Mouse (Mus musculus): ENCODE measurements at regions not wholly inside any gene's neighbourhood (a gene's known extent, or its start where the extent isn't known, plus 50 kb on each side); places are given as distances from the start of the nearest gene placed in this dataset. TPM values are rescaled to one million over a fixed set of nuclear protein-coding genes. Genes with fewer than 3 reads are reported as not detected.
"Not testable (repeated sequence)": the region's sequence is repeated elsewhere in the genome, so short reads cannot be mapped to it uniquely, and the experiment has no call there.

DNA sequence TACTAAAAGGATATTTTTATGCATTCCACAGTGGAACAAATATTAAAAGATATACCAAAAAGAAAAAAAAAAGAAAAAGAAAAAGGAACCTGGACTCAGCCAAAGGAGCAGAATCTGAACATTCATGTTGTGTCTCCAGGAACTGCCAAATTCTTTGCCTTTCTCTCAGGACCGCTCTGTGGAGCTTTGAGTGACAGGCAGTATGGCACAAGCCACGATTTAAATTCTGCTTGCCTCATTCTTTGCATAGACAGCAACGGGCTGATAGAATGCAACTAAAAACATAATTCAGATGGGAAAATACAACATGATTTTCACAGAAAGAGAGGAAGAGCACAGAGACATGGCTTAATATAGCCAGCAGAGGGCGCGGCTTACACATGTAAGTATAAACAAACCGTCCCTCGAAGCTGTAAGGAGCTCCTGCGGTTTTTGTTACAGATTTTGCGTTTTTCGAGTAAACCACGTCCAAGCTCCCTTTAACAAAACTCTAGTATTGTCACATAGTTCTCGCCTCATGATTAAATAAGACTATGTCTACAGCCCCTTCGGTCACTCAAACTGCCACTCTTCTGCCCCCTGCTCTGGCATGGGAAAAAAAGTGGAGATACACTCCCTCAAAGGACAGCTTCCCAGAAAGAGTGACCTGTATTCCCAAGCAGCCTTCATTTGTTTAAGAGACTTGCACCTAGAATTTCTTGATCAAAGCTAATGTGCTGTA lies 216.5 kb upstream of the Arx start:
- H3K27me3 ChIP-seq: no peaks in the 10 kb centered on the region
- ATAC-seq (ENCODE audit: insufficient number of reproducible peaks, insufficient read depth, low FRiP score, low TSS enrichment, low read depth): no peak
- peak overlapping the region; percentile 45 for H3K4me2 ChIP-seq
- H3K36me3 ChIP-seq: no peaks in the 10 kb centered on the region
- no peak overlapping the region for H3K27ac ChIP-seq
- no peaks in the 10 kb centered on the region for H3K9me3 ChIP-seq
- no peak overlapping the region for H3K9ac ChIP-seq
- H3K4me1 ChIP-seq: no peaks in the 10 kb centered on the region
- no peak overlapping the region for H3K4me3 ChIP-seq
- WGBS: 19% methylated on average over 13 of the region's 13 CpGs

DNA sequence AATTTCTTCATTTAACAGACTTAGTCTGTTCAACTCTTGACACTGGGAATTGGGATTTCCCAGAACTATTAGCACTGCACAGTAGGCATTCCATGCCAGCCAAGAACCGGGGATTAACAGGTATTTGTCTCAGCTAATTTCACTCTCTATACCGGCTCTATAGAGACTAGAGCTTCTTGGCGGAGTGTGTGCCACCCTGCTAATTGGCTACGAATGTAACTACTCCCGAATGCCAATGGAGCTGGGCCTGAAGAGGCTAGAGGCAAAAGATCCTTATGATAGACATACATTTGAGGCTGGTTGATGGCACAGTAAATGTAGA lies 216.0 kb upstream of the Arx start:
- Histone ChIP-seq H3K4me2 (peak overlapping the region; percentile 45), H3K36me3 (no peaks in the 10 kb centered on the region), H3K9me3 (no peaks in the 10 kb centered on the region), H3K27ac (no peak overlapping the region), H3K9ac (no peak overlapping the region), H3K4me3 (no peak overlapping the region), H3K4me1 (no peaks in the 10 kb centered on the region), H3K27me3 (no peaks in the 10 kb centered on the region)
- 44% methylated on average over 5 of the region's 5 CpGs for WGBS
- no peak for ATAC-seq (ENCODE audit: insufficient number of reproducible peaks, insufficient read depth, low FRiP score, low TSS enrichment, low read depth)

DNA sequence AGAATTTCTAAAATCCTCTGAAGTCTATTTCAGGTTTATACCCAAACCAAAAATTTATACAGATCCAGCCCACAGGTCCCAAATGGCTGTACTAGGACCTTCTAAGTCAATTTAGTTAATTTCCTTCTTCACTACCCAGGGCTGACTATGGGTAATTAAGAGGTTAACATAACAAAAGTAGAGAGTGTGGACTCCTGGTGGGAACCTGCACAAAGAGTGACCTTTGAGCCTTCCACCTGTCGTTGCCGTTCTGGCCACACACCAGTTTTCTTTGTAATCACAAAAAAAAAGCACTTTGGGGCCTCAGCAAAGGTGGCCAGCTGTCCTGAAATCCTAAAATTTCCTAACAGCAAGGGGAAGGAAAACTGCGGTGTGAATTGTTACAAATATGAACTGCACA lies 197.3 kb upstream of the Arx start:
- ATAC-seq (ENCODE audit: insufficient number of reproducible peaks, insufficient read depth, low FRiP score, low TSS enrichment, low read depth): no peak
- Histone ChIP-seq H3K4me2 (no peak overlapping the region), H3K36me3 (no peaks in the 10 kb centered on the region), H3K9me3 (no peaks in the 10 kb centered on the region), H3K4me1 (no peaks in the 10 kb centered on the region), H3K4me3 (no peak overlapping the region), H3K27me3 (peaks cover 4% of the 10 kb centered on the region; the same call in 1 of the 2 replicates), H3K9ac (no peak overlapping the region), H3K27ac (no peak overlapping the region)
- 34% methylated on average over 3 of the region's 3 CpGs for WGBS

DNA sequence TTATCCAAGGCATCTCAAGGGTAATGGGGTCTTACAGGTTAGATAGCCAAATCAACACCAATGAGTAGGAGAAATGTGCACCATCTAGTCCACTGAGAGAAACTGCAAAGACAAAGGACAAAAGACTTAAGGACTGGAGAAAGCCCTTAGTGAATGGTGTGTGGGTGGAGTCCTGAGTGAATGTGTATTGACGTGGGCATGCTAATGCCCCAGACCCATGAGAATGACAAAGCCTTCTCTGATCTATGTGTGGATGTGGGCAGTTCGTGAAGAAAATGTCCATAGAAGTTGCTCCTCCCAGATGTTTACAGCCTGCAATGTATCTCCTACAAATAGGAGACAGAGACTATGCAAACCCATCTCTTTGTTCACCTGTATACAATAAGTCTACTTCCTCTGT lies 188.7 kb upstream of the Arx start:
- no peak overlapping the region for H3K4me2 ChIP-seq
- H3K4me1 ChIP-seq: no peaks in the 10 kb centered on the region
- no peaks in the 10 kb centered on the region for H3K36me3 ChIP-seq
- H3K4me3 ChIP-seq: no peak overlapping the region
- H3K9ac ChIP-seq: no peak overlapping the region
- H3K9me3 ChIP-seq: no peaks in the 10 kb centered on the region
- WGBS: 72% methylated on average over 2 of the region's 2 CpGs
- H3K27ac ChIP-seq: no peak overlapping the region
- H3K27me3 ChIP-seq: no peaks in the 10 kb centered on the region
- ATAC-seq (ENCODE audit: insufficient number of reproducible peaks, insufficient read depth, low FRiP score, low TSS enrichment, low read depth): no peak

DNA sequence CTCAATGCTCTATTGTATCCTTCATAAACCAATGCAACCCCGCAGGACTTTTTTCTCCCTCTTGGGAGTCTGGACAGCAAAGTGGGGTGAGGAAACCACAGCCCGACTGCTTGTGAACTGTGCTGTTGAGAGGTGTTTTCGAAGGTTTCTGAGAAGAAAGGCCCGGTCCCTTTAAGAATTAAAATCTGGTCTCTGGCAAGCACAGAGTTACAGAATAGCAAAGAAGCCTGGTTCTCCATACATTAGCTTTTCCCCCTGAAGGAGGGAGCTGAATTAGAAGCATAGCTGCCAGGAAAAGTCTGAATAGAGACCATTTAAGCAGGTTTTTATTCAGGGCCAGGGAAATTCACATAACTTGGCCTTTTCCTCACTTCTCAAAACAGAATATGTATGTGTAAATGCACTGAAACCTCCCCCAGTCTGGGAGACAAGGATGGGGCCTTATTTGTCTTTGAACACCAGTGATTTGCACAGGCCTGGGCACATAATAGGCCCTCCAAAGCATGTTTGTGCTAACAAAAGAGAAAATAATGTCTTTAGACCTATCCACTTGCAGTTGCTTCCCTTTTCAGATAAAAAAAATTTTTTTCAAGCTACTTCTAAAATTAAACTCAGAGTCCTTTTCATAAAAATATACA lies 178.2 kb upstream of the Arx start:
- Histone ChIP-seq H3K36me3 (no peaks in the 10 kb centered on the region), H3K4me2 (no peak overlapping the region), H3K27me3 (no peaks in the 10 kb centered on the region), H3K4me3 (no peak overlapping the region), H3K4me1 (no peaks in the 10 kb centered on the region), H3K9me3 (no peaks in the 10 kb centered on the region), H3K9ac (no peak overlapping the region), H3K27ac (no peak overlapping the region)
- 69% methylated on average over 4 of the region's 4 CpGs for WGBS
- no peak for ATAC-seq (ENCODE audit: insufficient number of reproducible peaks, insufficient read depth, low FRiP score, low TSS enrichment, low read depth)

DNA sequence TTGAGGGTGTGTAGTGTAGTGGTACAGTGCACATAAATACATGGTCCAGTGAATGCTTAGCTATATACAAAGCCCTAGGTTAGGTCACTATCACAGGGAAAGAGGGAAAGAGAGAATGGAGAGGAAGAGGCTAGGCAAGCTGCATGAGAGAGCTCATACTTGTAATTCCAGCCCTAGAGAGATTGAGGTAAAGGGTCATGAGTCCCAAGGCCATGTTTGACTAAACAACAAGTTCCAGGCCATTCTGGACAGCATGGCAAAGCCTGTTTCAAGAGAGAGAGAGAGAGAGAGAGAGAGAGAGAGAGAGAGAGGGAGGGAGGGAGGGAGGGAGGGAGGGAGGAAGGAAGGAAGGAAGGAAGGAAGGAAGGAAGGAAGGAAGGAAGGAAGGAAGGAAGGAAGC lies 131.9 kb upstream of the Arx start:
- H3K4me3 ChIP-seq; H3K27me3 ChIP-seq; H3K27ac ChIP-seq; H3K36me3 ChIP-seq; H3K4me2 ChIP-seq; H3K4me1 ChIP-seq; ATAC-seq (ENCODE audit: insufficient number of reproducible peaks, insufficient read depth, low FRiP score, low TSS enrichment, low read depth); H3K9me3 ChIP-seq; H3K9ac ChIP-seq: not testable (repeated sequence)

DNA sequence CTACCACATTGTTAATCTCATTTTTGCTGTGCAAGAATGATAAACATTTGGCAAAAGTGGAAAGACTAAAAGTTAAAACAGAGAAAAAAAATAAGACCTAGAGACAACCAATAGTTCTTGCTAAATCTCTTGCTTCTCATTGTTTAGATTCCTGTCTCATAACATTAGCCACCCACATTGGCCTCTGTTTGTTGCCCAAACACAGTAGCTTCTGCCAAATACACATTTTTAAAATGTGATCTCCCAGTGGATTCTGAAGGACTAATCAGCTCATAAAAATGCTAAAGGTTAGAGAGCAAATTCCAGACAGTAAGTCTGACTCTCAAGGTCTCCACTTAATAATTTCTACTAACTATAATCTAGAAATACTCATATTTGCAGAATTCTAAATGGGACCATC lies 127.1 kb upstream of the Arx start:
- ATAC-seq (ENCODE audit: insufficient number of reproducible peaks, insufficient read depth, low FRiP score, low TSS enrichment, low read depth): no peak

DNA sequence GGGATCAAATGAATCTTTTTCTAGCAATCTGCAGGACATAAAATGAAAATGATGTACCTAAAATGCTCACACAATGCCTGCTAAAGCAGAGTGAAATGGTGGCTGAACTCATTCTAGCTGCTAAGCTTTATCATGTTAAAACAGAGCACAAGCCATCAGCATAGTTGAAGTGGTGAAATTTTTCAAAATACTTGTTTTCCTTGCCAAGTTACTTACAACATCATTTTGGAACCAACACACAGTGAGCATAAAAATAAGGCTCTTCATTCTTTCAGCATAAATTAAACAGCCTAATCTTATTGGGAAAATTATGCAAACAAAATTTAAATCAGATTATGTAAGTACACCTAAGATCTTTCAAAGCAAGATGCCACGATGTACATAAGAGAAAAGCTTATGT lies 125.3 kb upstream of the Arx start:
- Histone ChIP-seq H3K9ac (no peak overlapping the region), H3K27ac (no peak overlapping the region), H3K4me1 (no peaks in the 10 kb centered on the region), H3K27me3 (no peaks in the 10 kb centered on the region), H3K4me3 (no peak overlapping the region), H3K9me3 (no peaks in the 10 kb centered on the region), H3K36me3 (no peaks in the 10 kb centered on the region), H3K4me2 (no peak overlapping the region)
- 52% methylated on average over 1 of the region's 1 CpGs for WGBS
- no peak for ATAC-seq (ENCODE audit: insufficient number of reproducible peaks, insufficient read depth, low FRiP score, low TSS enrichment, low read depth)

More for the DNA sequence above, 127.1 kb upstream of the Arx start:
- H3K27ac ChIP-seq: no peak overlapping the region
- H3K9ac ChIP-seq: no peak overlapping the region
- H3K27me3 ChIP-seq: no peaks in the 10 kb centered on the region
- H3K36me3 ChIP-seq: no peaks in the 10 kb centered on the region
- H3K4me2 ChIP-seq: no peak overlapping the region
- H3K9me3 ChIP-seq: no peaks in the 10 kb centered on the region
- H3K4me1 ChIP-seq: no peaks in the 10 kb centered on the region
- no peak overlapping the region for H3K4me3 ChIP-seq

Small RNA genes in the stretch of these regions (microRNA-seq; reads per million reads assigned to microRNA genes)
- not detected for gene Gm24973

Measured in embryonic facial prominence, embryonic 13.5 days (tissue).